Mouse (Mus musculus): ENCODE measurements around the gene Ptprt. TPM values are rescaled to one million over a fixed set of nuclear protein-coding genes. Genes with fewer than 3 reads are reported as not detected.

The Ptprt gene
- total and polyA plus RNA-seq, 3 experiments: not detected

DNA sequence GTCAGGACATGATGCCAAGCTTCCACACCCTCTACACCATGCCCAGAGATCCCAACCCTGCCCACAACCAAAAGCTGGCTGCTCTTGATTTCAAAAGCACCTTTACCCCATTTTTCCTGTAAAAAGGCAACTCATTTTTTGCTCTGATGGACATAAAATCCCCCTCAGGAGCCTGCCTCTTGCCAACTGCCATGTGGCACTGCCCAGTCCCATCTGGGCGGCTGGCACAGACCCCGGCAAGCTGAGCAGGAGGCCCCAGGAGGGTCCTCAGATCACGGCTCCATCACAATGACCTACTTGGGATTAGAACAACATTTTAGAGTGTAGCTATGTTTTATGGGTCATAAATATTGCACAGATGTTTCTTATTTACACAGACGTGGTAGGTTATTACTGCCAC lies 22.3 kb downstream of the Ptprt start:
- no peaks in the 10 kb centered on the region for H3K36me3 ChIP-seq (ENCODE audit: control insufficient read depth in 1 of 2, insufficient read depth in 2 of 2, low read length in 2 of 2)
- no peak overlapping the region for H3K4me3 ChIP-seq (ENCODE audit: control insufficient read depth in 1 of 2, insufficient read depth in 1 of 2, low read depth in 2 of 2, low read length in 2 of 2)
- TF ChIP-seq POLR2A (IDR thresholded peaks at IDR 0.05; ENCODE audit: control insufficient read depth in 1 of 2, insufficient read depth in 1 of 2, low read depth in 1 of 2, low read length in 2 of 2, poor library complexity in 1 of 2) (no peak), ZMIZ1 (IDR thresholded peaks at IDR 0.05; ENCODE audit: low read depth, low read length) (no peak), RAD21 (IDR thresholded peaks at IDR 0.05; ENCODE audit: low read depth, low read length) (no peak), UBTF (IDR thresholded peaks at IDR 0.05; ENCODE audit: borderline replicate concordance, insufficient read depth, low read depth, low read length) (no peak), MAFK (IDR thresholded peaks at IDR 0.05; ENCODE audit: borderline replicate concordance, low read depth, low read length) (no peak), MYB (IDR thresholded peaks at IDR 0.05; ENCODE audit: low read depth, low read length) (no peak), USF1 (IDR thresholded peaks at IDR 0.05; ENCODE audit: low read depth, low read length) (no peak), EP300 (IDR thresholded peaks at IDR 0.05; ENCODE audit: low read depth in 1 of 2, low read length in 2 of 2) (no peak), SMC3 (IDR thresholded peaks at IDR 0.05; ENCODE audit: low read depth, low read length) (no peak), ETS1 (IDR thresholded peaks at IDR 0.05; ENCODE audit: low read depth, low read length) (no peak), MAX (IDR thresholded peaks at IDR 0.05; ENCODE audit: low read length) (no peak), POLR2AphosphoS2 (IDR thresholded peaks at IDR 0.05; ENCODE audit: low read length) (no peak), E2F4 (IDR thresholded peaks at IDR 0.05; ENCODE audit: borderline replicate concordance, low read depth, low read length) (no peak)
- DNase-seq (ENCODE audit: low read depth, low spot score): no peak
- H3K9ac ChIP-seq (ENCODE audit: control insufficient read depth, low read depth, low read length, poor library complexity, severe bottlenecking): no peak overlapping the region
- no peaks in the 10 kb centered on the region for H3K9me3 ChIP-seq (replicated peaks; ENCODE audit: insufficient read depth, low read length)
- no peaks in the 10 kb centered on the region for H3K4me1 ChIP-seq (ENCODE audit: control insufficient read depth in 1 of 2, insufficient read depth in 2 of 2, low read length in 2 of 2)
- no peak overlapping the region for H3K27ac ChIP-seq (ENCODE audit: control insufficient read depth, low read depth, low read length)
- H3K79me2 ChIP-seq (ENCODE audit: control insufficient read depth, insufficient read depth, low read length, poor library complexity): no peaks in the 10 kb centered on the region
- no peaks in the 10 kb centered on the region for H3K27me3 ChIP-seq (ENCODE audit: control insufficient read depth in 1 of 2, insufficient read depth in 2 of 2, low read length in 2 of 2)

DNA sequence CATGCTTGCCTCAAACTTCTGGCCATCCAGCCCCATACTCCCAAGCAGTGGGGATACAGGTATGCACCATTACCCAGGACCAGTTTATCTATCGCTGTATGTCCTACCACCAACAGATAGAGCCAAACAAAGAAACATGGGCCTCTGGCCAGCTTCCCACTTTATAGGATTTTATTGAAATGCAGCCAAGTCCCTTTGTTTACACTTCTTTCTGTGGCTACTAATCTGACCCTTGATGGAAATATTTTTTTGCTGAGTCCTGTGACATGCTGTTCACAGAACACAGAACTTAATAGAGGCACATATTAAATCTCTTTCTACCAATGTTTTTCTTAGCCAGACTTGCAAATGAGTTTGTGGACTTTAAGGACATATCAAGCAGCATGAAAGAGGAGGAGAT lies 23.4 kb downstream of the Ptprt start:
- H3K9ac ChIP-seq (ENCODE audit: control insufficient read depth, low read depth, low read length, poor library complexity, severe bottlenecking): no peak overlapping the region
- no peak overlapping the region for H3K27ac ChIP-seq (ENCODE audit: control insufficient read depth, low read depth, low read length)
- H3K9me3 ChIP-seq (replicated peaks; ENCODE audit: insufficient read depth, low read length): no peaks in the 10 kb centered on the region

DNA sequence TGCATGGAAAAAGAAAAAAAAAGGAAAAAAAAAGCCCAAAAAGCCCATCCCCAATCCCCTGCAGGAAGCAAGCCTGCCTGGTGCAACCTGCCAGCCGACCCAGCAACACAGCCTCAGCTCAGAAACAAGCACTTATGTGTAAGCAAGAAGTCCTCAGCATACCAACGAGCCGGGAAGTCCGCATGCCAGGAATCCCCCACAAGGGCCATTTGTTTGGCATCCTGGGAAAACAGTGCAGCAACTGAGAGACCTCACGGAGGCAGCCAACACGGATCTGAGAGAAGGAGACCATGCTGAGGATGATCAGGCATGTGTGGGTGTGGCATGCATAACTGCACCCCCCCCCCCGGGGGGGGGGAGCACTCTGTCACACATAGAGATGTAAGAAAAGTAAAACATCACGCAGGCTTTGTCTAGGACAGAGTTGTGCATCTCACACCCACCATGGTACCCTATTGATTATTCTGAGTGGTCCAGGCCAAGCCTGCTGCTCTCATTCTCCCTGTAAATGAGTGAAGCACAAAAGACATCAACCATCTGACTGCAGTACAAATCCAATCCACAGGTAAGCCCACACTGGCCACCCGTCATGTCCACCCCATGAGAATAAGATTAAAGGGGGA lies 24.4 kb downstream of the Ptprt start:
- no peaks in the 10 kb centered on the region for H3K9me3 ChIP-seq (replicated peaks; ENCODE audit: insufficient read depth, low read length)

More for the DNA sequence above, 23.4 kb downstream of the Ptprt start:
- H3K4me3 ChIP-seq (ENCODE audit: control insufficient read depth in 1 of 2, insufficient read depth in 1 of 2, low read depth in 2 of 2, low read length in 2 of 2): no peak overlapping the region
- H3K36me3 ChIP-seq (ENCODE audit: control insufficient read depth in 1 of 2, insufficient read depth in 2 of 2, low read length in 2 of 2): no peaks in the 10 kb centered on the region
- no peak for TF ChIP-seq TCF12 (IDR thresholded peaks at IDR 0.05; ENCODE audit: low read depth, low read length)
- TF ChIP-seq POLR2AphosphoS5 (IDR thresholded peaks at IDR 0.05; ENCODE audit: borderline replicate concordance, low read depth, low read length): no peak
- TF ChIP-seq SIN3A (IDR thresholded peaks at IDR 0.05; ENCODE audit: low read length): no peak
- TF ChIP-seq GABPA (IDR thresholded peaks at IDR 0.05; ENCODE audit: low read depth, low read length): no peak
- H3K4me1 ChIP-seq (ENCODE audit: control insufficient read depth in 1 of 2, insufficient read depth in 2 of 2, low read length in 2 of 2): no peaks in the 10 kb centered on the region
- H3K79me2 ChIP-seq (ENCODE audit: control insufficient read depth, insufficient read depth, low read length, poor library complexity): no peaks in the 10 kb centered on the region
- no peaks in the 10 kb centered on the region for H3K27me3 ChIP-seq (ENCODE audit: control insufficient read depth in 1 of 2, insufficient read depth in 2 of 2, low read length in 2 of 2)
- DNase-seq (ENCODE audit: low read depth, low spot score): no peak

More for the DNA sequence above, 24.4 kb downstream of the Ptprt start:
- DNase-seq (ENCODE audit: low read depth, low spot score): no peak
- Histone ChIP-seq H3K4me1 (ENCODE audit: control insufficient read depth in 1 of 2, insufficient read depth in 2 of 2, low read length in 2 of 2) (no peaks in the 10 kb centered on the region), H3K4me3 (ENCODE audit: control insufficient read depth in 1 of 2, insufficient read depth in 1 of 2, low read depth in 2 of 2, low read length in 2 of 2) (no peak overlapping the region), H3K27me3 (ENCODE audit: control insufficient read depth in 1 of 2, insufficient read depth in 2 of 2, low read length in 2 of 2) (no peaks in the 10 kb centered on the region), H3K27ac (ENCODE audit: control insufficient read depth, low read depth, low read length) (no peak overlapping the region), H3K79me2 (ENCODE audit: control insufficient read depth, insufficient read depth, low read length, poor library complexity) (no peaks in the 10 kb centered on the region), H3K36me3 (ENCODE audit: control insufficient read depth in 1 of 2, insufficient read depth in 2 of 2, low read length in 2 of 2) (no peaks in the 10 kb centered on the region), H3K9ac (ENCODE audit: control insufficient read depth, low read depth, low read length, poor library complexity, severe bottlenecking) (no peak overlapping the region)
- TF ChIP-seq MAZ (IDR thresholded peaks at IDR 0.05; ENCODE audit: low read depth, low read length) (no peak), SIN3A (IDR thresholded peaks at IDR 0.05; ENCODE audit: low read length) (no peak), MAX (IDR thresholded peaks at IDR 0.05; ENCODE audit: low read length) (no peak), MXI1 (IDR thresholded peaks at IDR 0.05; ENCODE audit: low read depth, low read length) (no peak), SMC3 (IDR thresholded peaks at IDR 0.05; ENCODE audit: low read depth, low read length) (no peak), BHLHE40 (IDR thresholded peaks at IDR 0.05; ENCODE audit: borderline replicate concordance, low read depth, low read length) (no peak), GATA1 (IDR thresholded peaks at IDR 0.05; ENCODE audit: low read depth, low read length) (no peak), POLR2A (IDR thresholded peaks at IDR 0.05; ENCODE audit: control insufficient read depth in 1 of 2, insufficient read depth in 1 of 2, low read depth in 1 of 2, low read length in 2 of 2, poor library complexity in 1 of 2) (no peak), KAT2A (conservative IDR thresholded peaks at IDR 0.05; ENCODE audit: low read depth, low read length) (no peak), CHD2 (IDR thresholded peaks at IDR 0.05; ENCODE audit: low read length) (no peak)
